Mouse (Mus musculus) B cell, adult (primary cell): ENCODE results near the gene Wnt1. TPM values are rescaled to one million over a fixed set of nuclear protein-coding genes. Genes with fewer than 3 reads are reported as not detected.

ENCODE experiments used
- total RNA-seq: library from RNA; stranded (reverse); gene quantifications from 4 replicates; pipeline ENCODE4 v1.2.4, GENCODE M21; 2023; ENCODE audit not compliant: inconsistent age

Gene Wnt1
- total RNA-seq = not detected in 4 replicates

GRCm38 (mm10) chr15:98789661-98790535 lies at the start of gene Wnt1:
Gene Wnt1 (plus strand): TSS chr15:98789857.

GRCm38 (mm10) chr15:98762670-98763529 lies 26.8 kb upstream of the Wnt1 start, which contains the start of gene Arf3:
Gene Arf3 (minus strand): TSS chr15:98763214.

GRCm38 (mm10) chr15:98777762-98778161 lies 11.9 kb upstream of the Wnt1 start, which contains the start of gene Wnt10b:
Gene Wnt10b (minus strand): TSS chr15:98778150.

GRCm38 (mm10) chr15:98809390-98809789 lies 19.7 kb downstream of the Wnt1 start, which contains the start of gene Ddn:
Gene Ddn (minus strand): TSS chr15:98809490.

GRCm38 (mm10) chr15:98830736-98831683 lies 41.4 kb downstream of the Wnt1 start, which contains the start of gene Prkag1:
Gene Prkag1 (minus strand): TSS chr15:98831521.

Other genes starting within 250 kb of the Wnt1 start
- 128 to 168 TPM (median 160 TPM) in 4 replicates for gene Ccnt1, start 218.9 kb upstream of the Wnt1 start, total RNA-seq
- gene 4930415O20Rik, start 218.9 kb upstream of the Wnt1 start, total RNA-seq = not detected in 4 replicates
- gene Adcy6, start 179.8 kb upstream of the Wnt1 start, total RNA-seq = 1.5 to 2.6 TPM (median 2.3 TPM) in 4 replicates
- not detected in 4 replicates for gene Cacnb3, start 159.0 kb upstream of the Wnt1 start, total RNA-seq
- gene Ddx23, start 127.0 kb upstream of the Wnt1 start, total RNA-seq = 129 to 154 TPM (median 140 TPM) in 4 replicates
- gene Rnd1, start 112.4 kb upstream of the Wnt1 start, total RNA-seq = 0.63 to 1.6 TPM in 2 of 4 replicates, not detected in the others
- gene Ccdc65, start 81.7 kb upstream of the Wnt1 start, total RNA-seq = not detected in 4 replicates
- gene Fkbp11, start 61.7 kb upstream of the Wnt1 start, total RNA-seq = 15.1 to 21.5 TPM (median 17.9 TPM) in 4 replicates
- 87.1 to 90.8 TPM (median 87.3 TPM) in 4 replicates for gene Arf3, start 26.6 kb upstream of the Wnt1 start, total RNA-seq
- gene Wnt10b, start 11.7 kb upstream of the Wnt1 start, total RNA-seq = 0.29 to 1.7 TPM (median 1.0 TPM) in 4 replicates
- gene Ddn, start 19.6 kb downstream of the Wnt1 start, total RNA-seq = 0.27 to 0.60 TPM (median 0.48 TPM) in 4 replicates
- gene Prkag1, start 41.7 kb downstream of the Wnt1 start, total RNA-seq = 75.5 to 85.9 TPM (median 77.7 TPM) in 4 replicates
- 168 to 182 TPM (median 176 TPM) in 4 replicates for gene Kmt2d, start 81.3 kb downstream of the Wnt1 start, total RNA-seq
- 18.3 to 23.1 TPM (median 21.3 TPM) in 4 replicates for gene Rhebl1, start 104.7 kb downstream of the Wnt1 start, total RNA-seq
- 0.80 TPM in 1 of 4 replicates, not detected in the others for gene Dhh, start 108.7 kb downstream of the Wnt1 start, total RNA-seq
- gene Lmbr1l, start 128.4 kb downstream of the Wnt1 start, total RNA-seq = 228 to 245 TPM (median 238 TPM) in 4 replicates
- gene Tuba1b, start 144.7 kb downstream of the Wnt1 start, total RNA-seq = 147 to 162 TPM (median 158 TPM) in 4 replicates
- gene Gm49450, start 163.7 kb downstream of the Wnt1 start, total RNA-seq = not detected in 4 replicates
- 132 to 146 TPM (median 141 TPM) in 4 replicates for gene Tuba1a, start 163.8 kb downstream of the Wnt1 start, total RNA-seq
- 66.8 to 74.7 TPM (median 73.4 TPM) in 4 replicates for gene Tuba1c, start 240.0 kb downstream of the Wnt1 start, total RNA-seq